Mouse (Mus musculus) mesoderm, embryonic 11.5 days (tissue): ENCODE data around the gene Gm10720.
A peak's percentile ranks its signal among the peaks of the same experiment; 100 is the strongest.
"Not testable (repeated sequence)": the region's sequence is repeated elsewhere in the genome, so short reads cannot be mapped to it uniquely, and the experiment has no call there.

ENCODE experiments used
- DNase-seq: peaks from one replicate; pipeline ENCODE4 v3.0.0-alpha.2; 2012; ENCODE audit warnings: low read depth, low spot score

Gene Gm10720

DNA sequence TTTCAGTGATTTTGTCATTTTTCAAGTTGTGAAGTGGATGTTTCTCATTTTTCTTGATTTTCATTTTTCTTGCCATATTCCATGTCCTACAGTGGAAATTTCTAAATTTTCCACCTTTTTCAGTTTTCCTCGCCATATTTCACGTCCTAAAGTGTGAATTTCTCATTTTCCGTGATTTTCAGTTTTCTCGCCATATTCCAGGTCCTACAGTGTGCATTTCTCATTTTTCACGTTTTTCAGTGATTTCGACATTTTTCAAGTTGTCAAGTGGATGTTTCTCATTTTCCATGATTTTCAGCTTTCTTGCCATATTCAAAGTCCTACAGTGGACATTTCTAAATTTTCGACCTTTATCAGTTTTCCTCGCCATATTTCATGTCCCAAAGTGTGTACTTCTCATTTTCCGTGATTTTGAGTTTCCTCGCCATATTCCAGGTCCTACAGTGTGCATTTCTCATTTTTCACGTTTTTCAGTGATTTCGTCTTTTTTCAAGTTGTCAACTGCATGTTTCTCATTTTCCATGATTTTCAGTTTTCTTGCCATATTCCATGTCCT lies 9.5 kb downstream of the Gm10720 start, which contains the start of gene Gm10717:
TSS of gene Gm10717 (plus strand) at position 506 of the 556 bp plus-strand sequence.
- DNase-seq, result not testable (repeated sequence)

DNA sequence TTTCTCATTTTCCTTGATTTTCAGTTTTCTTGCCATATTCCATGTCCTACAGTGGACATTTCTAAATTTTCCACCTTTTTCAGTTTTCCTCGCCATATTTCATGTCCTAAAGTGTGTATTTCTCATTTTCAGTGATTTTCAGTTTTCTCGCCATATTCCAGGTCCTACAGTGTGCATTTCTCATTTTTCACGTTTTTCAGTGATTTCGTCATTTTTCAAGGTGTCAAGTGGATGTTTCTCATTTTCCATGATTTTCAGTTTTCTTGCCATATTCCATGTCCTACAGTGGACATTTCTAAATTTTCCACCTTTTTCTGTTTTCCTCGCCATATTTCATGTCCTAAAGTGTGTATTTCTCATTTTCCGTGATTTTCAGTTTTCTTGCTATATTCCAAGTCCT lies 10.2 kb downstream of the Gm10720 start:
- DNase-seq, result not testable (repeated sequence)

DNA sequence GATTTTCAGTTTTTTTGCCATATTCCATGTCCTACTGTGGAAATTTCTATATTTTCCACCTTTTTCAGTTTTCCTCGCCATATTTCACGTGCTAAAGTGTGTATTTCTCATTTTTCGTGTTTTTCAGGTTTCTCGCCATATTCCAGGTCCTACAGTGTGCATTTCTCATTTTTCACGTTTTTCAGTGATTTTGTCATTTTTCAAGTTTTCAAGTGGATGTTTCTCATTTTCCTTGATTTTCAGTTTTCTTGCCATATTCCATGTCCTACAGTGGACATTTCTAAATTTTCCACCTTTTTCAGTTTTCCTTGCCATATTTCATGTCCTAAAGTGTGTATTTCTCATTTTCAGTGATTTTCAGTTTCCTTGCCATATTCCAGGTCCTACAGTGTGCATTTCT lies 10.7 kb downstream of the Gm10720 start:
- DNase-seq, result not testable (repeated sequence)

DNA sequence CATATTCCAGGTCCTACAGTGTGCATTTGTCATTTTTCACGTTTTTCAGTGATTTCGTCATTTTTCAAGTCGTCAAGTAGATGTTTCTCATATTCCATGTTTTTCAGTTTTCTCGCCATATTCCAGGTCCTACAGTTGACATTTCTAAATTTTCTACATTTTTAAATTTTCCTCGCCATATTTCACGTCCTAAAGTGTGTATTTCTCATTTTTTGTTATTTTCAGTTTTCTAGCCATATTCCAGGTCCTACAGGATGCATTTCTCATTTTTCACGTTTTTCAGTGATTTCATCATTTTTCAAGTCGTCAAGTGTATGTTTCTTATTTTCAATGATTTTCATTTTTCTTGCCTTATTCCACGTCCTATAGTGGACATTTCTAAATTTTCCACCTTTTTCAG lies 11.3 kb downstream of the Gm10720 start:
- not testable (repeated sequence) for DNase-seq

DNA sequence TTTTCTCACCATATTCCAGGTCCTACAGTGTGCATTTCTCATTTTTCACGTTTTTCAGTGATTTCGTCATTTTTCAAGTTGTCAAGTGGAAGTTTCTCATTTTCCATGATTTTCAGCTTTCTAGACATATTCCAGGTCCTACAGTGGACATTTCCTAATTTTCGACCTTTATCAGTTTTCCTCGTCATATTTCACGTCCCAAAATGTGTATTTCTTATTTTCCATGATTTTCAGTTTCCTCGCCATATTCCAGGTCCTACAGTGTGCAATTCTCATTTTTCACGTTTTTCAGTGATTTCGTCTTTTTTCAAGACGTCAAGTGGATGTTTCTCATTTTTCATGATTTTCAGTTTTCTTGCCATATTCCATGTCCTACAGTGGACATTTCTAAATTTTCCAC lies 11.7 kb downstream of the Gm10720 start:
- peak; percentile 80 for DNase-seq

DNA sequence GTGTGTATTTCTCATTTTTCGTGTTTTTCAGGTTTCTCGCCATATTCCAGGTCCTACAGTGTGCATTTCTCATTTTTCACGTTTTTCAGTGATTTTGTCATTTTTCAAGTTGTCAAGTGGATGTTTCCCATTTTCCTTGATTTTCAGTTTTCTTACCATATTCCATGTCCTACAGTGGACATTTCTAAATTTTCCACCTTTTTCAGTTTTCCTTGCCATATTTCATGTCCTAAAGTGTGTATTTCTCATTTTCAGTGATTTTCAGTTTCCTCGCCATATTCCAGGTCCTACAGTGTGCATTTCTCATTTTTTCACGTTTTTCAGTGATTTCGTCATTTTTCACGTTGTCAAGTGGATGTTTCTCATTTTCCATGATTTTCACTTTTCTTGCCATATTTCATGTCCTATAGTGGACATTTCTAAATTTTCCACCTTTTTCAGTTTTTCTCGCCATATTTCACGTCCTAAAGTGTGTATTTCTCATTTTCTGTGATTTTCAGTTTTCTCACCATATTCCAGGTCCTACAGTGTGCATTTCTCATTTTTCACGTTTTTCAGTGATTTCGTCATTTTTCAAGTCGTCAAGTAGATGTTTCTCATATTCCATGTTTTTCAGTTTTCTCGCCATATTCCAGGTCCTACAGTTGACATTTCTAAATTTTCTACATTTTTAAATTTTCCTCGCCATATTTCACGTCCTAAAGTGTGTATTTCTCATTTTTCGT lies 14.0 kb downstream of the Gm10720 start:
- DNase-seq, result not testable (repeated sequence)

DNA sequence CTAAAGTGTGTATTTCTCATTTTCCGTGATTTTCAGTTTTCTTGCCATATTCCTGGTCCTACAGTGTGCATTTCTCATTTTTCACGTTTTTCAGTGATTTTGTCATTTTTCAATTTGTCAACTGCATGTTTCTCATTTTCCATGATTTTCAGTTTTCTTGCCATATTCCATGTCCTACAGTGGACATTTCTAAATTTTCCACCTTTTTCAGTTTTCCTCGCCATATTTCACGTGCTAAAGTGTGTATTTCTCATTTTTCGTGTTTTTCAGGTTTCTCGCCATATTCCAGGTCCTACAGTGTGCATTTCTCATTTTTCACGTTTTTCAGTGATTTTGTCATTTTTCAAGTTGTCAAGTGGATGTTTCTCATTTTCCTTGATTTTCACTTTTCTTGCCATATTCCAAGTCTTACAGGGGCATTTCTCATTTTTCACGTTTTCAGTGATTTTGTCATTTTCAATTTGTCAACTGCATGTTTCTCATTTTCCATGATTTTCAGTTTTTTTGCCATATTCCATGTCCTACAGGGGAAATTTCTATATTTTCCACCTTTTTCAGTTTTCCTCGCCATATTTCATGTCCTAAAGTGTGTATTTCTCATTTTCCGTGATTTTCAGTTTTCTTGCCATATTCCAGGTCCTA lies 15.3 kb downstream of the Gm10720 start:
- DNase-seq, result peak; percentile 97

DNA sequence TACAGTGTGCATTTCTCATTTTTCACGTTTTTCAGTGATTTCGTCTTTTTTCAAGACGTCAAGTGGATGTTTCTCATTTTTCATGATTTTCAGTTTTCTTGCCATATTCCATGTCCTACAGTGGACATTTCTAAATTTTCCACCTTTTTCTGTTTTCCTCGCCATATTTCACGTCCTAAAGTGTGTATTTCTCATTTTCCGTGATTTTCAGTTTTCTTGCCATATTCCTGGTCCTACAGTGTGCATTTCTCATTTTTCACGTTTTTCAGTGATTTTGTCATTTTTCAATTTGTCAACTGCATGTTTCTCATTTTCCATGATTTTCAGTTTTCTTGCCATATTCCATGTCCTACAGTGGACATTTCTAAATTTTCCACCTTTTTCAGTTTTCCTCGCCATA lies 18.8 kb downstream of the Gm10720 start, which contains the start of gene Gm17535:
TSS of gene Gm17535 (plus strand) at position 301 of the 400 bp plus-strand sequence.
- not testable (repeated sequence) for DNase-seq

DNA sequence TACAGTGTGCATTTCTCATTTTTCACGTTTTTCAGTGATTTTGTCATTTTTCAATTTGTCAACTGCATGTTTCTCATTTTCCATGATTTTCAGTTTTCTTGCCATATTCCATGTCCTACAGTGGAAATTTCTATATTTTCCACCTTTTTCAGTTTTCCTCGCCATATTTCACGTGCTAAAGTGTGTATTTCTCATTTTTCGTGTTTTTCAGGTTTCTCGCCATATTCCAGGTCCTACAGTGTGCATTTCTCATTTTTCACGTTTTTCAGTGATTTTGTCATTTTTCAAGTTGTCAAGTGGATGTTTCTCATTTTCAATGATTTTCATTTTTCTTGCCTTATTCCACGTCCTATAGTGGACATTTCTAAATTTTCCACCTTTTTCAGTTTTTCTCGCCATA lies 21.1 kb downstream of the Gm10720 start, which contains the start of gene Gm10715:
TSS of gene Gm10715 (plus strand) at position 301 of the 400 bp plus-strand sequence.
- DNase-seq, result not testable (repeated sequence)

DNA sequence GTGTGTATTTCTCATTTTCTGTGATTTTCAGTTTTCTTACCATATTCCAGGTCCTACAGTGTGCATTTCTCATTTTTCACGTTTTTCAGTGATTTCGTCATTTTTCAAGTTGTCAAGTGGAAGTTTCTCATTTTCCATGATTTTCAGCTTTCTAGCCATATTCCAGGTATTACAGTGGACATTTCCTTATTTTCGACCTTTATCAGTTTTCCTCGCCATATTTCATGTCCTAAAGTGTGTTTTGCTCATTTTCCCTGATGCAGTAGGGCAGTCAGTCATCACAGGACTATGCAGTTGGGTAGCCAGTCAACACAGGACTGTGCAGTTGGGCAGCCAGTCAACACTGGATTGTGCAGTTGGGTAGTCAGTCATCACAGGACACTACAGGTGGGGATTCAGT lies 22.7 kb downstream of the Gm10720 start:
- peak; percentile 38 for DNase-seq
